Mouse (Mus musculus) kidney, embryonic 16.5 days (tissue): ENCODE data around the gene Thrb. TPM values are rescaled to one million over a fixed set of nuclear protein-coding genes. Genes with fewer than 3 reads are reported as not detected.
A peak's percentile ranks its signal among the peaks of the same experiment; 100 is the strongest.

Experiments
- ATAC-seq: fragments of 200-750 bp; cut with Nextera tagmentation; 2 replicates; pipeline ENCODE4 v1.8.0; 2017; ENCODE audit warnings: moderate TSS enrichment; ENCODE audit not compliant: low FRiP score, low TSS enrichment
- H3K27ac ChIP-seq: fragments of 300-500 bp; sonication (generic); 2 replicates; pipeline ENCODE4 v1.5.1; 2014; ENCODE audit warnings: low read length
- H3K27me3 ChIP-seq: fragments of 300-500 bp; sonication (generic); 2 replicates; pipeline ENCODE4 v1.6.1; 2014; ENCODE audit warnings: low read length, control low read depth, mixed read lengths; ENCODE audit not compliant: insufficient read depth
- H3K36me3 ChIP-seq: fragments of 300-500 bp; sonication (generic); 2 replicates; pipeline ENCODE4 v1.6.1; 2014; ENCODE audit warnings: low read length, control low read depth, mixed read lengths; ENCODE audit not compliant: insufficient read depth
- H3K4me1 ChIP-seq: fragments of 300-500 bp; sonication (generic); 2 replicates; pipeline ENCODE4 v1.6.1; 2014; ENCODE audit warnings: low read length, control low read depth, mixed read lengths; ENCODE audit not compliant: insufficient read depth
- H3K4me2 ChIP-seq: fragments of 300-500 bp; sonication (generic); replicated peaks from 2 replicates; pipeline ENCODE4 v1.6.1; 2014; ENCODE audit warnings: low read depth, low read length
- H3K4me3 ChIP-seq: fragments of 300-500 bp; sonication (generic); 2 replicates; pipeline ENCODE4 v1.5.1; 2014; ENCODE audit warnings: mild to moderate bottlenecking, low read length
- H3K9ac ChIP-seq: fragments of 300-500 bp; sonication (generic); replicated peaks from 2 replicates; pipeline ENCODE4 v1.6.1; 2014; ENCODE audit warnings: low read length
- H3K9me3 ChIP-seq: fragments of 300-500 bp; sonication (generic); 2 replicates; pipeline ENCODE4 v1.6.1; 2016; ENCODE audit warnings: low read length, control low read depth
- WGBS: fragments of 180-500 bp; shearing (Covaris S2); extraction: QIAGEN DNeasy Blood & Tissue Kit; methylation state at CpG from one replicate; pipeline ENCODE4 v1.1.7; 2014; 5-methylcytosine and 5-hydroxymethylcytosine counted together
- polyA plus RNA-seq: library from polyadenylated mRNA; unstranded; fragments of >200 nt; fragmentation: Nextera tagmentation; extraction: Ambion mirVana; gene quantifications from 2 replicates; pipeline ENCODE4 v1.2.1, GENCODE M21; 2015

The Thrb gene
- polyA plus RNA-seq, 1 experiment from 2014 or later = 2.1 TPM

DNA sequence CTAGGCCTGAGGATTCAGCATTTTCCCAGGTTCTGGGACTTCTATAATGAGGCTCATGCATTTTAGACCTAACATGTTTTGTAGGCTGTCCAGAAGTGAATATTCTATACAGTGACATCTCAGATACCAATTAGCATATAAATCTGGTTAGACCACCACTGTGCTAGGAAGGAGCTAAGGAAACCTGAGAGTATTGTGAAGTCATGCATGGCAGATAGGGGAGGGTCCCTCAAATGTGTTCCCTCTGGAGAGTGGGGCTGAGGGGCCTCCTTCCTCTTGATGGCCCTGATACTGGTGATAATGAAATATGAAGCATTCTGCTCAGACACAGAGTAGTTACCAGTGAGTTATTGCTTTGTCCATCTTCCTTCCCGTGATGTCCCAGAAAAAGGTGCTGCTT, 91.8 kb downstream of the Thrb start:
- Histone ChIP-seq H3K4me3 (no peak overlapping the region), H3K27me3 (no peaks in the 10 kb centered on the region), H3K36me3 (no peaks in the 10 kb centered on the region), H3K27ac (no peak overlapping the region), H3K4me1 (no peaks in the 10 kb centered on the region), H3K9me3 (no peaks in the 10 kb centered on the region), H3K9ac (no peak overlapping the region), H3K4me2 (no peak overlapping the region)
- peak; percentile 70; the same call in 1 of the 2 replicates for ATAC-seq
- WGBS = 43% methylated on average over 1 of the region's 1 CpGs

DNA sequence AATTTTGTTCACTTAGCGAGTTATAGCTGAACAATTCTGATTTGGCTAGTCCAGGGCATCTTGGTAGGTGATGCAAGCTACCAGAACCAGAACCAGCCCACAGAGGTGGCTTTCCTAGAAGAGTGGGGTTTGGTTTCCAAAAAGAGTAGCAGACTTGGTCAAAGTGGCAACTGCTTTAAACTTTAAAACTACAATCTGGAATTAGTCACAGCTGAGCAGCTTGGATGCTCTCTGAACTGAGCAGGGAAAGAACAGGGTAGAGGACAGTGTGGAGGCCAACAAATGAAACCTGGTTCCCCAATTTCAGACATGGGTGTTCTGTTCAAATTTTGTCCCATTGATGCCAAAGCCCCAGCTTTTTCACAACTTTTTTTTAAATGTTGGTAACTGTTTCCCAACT, 93.4 kb downstream of the Thrb start:
- Histone ChIP-seq H3K4me3 (no peak overlapping the region), H3K4me2 (no peak overlapping the region), H3K27ac (no peak overlapping the region), H3K9me3 (no peaks in the 10 kb centered on the region), H3K36me3 (no peaks in the 10 kb centered on the region), H3K27me3 (no peaks in the 10 kb centered on the region), H3K4me1 (no peaks in the 10 kb centered on the region), H3K9ac (no peak overlapping the region)
- ATAC-seq = no peak
- WGBS = 80% methylated on average over 1 of the region's 1 CpGs

- no peak overlapping the region for H3K4me2 ChIP-seq
- H3K27me3 ChIP-seq = no peaks in the 10 kb centered on the region
- H3K9ac ChIP-seq = no peak overlapping the region
- H3K27ac ChIP-seq = no peak overlapping the region
- H3K36me3 ChIP-seq = no peaks in the 10 kb centered on the region
- H3K4me3 ChIP-seq = no peak overlapping the region
- no peaks in the 10 kb centered on the region for H3K4me1 ChIP-seq
- no peaks in the 10 kb centered on the region for H3K9me3 ChIP-seq
- no peak for ATAC-seq
Measured at GRCm38 (mm10) chr14:17756732-17757131, 96.7 kb downstream of the Thrb start.

- Histone ChIP-seq H3K4me3 (no peak overlapping the region), H3K27ac (no peak overlapping the region), H3K36me3 (no peaks in the 10 kb centered on the region), H3K9me3 (no peaks in the 10 kb centered on the region), H3K27me3 (no peaks in the 10 kb centered on the region), H3K4me1 (no peaks in the 10 kb centered on the region), H3K4me2 (no peak overlapping the region), H3K9ac (no peak overlapping the region)
- ATAC-seq = no peak
- 73% methylated on average over 2 of the region's 2 CpGs for WGBS
Measured at GRCm38 (mm10) chr14:17767987-17768386, 107.9 kb downstream of the Thrb start.

DNA sequence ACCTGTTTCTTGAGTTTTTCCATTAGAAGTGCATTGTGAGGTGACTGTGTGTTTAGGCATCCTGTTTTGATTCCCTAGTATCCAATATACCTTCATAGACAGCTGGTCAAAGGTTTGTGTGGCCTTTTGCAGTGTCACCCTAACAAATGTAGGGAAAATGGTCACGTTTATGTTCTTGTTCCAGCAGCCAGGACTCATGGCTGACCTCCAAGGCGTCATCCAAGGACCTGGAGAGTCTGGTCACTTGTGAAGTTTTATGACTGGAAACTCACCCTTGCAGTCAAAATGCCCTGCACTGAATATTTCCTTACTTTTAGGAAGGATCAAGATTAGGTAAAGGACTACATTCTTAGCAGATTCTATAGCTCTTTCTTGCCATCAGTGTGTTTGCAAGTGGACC, 114.3 kb downstream of the Thrb start:
- Histone ChIP-seq H3K27ac (no peak overlapping the region), H3K4me1 (no peaks in the 10 kb centered on the region), H3K36me3 (no peaks in the 10 kb centered on the region), H3K27me3 (no peaks in the 10 kb centered on the region), H3K4me3 (no peak overlapping the region), H3K9ac (no peak overlapping the region), H3K9me3 (no peaks in the 10 kb centered on the region), H3K4me2 (no peak overlapping the region)
- no peak for ATAC-seq
- WGBS = 45% methylated on average over 2 of the region's 2 CpGs

- H3K27ac ChIP-seq = no peak overlapping the region
- 67% methylated on average over 4 of the region's 4 CpGs for WGBS
- no peak overlapping the region for H3K9ac ChIP-seq
- no peak overlapping the region for H3K4me2 ChIP-seq
- H3K9me3 ChIP-seq = no peaks in the 10 kb centered on the region
- no peaks in the 10 kb centered on the region for H3K36me3 ChIP-seq
- H3K4me1 ChIP-seq = no peaks in the 10 kb centered on the region
- no peak overlapping the region for H3K4me3 ChIP-seq
- no peaks in the 10 kb centered on the region for H3K27me3 ChIP-seq
- no peak for ATAC-seq
Measured at GRCm38 (mm10) chr14:17781921-17782320, 121.9 kb downstream of the Thrb start.

DNA sequence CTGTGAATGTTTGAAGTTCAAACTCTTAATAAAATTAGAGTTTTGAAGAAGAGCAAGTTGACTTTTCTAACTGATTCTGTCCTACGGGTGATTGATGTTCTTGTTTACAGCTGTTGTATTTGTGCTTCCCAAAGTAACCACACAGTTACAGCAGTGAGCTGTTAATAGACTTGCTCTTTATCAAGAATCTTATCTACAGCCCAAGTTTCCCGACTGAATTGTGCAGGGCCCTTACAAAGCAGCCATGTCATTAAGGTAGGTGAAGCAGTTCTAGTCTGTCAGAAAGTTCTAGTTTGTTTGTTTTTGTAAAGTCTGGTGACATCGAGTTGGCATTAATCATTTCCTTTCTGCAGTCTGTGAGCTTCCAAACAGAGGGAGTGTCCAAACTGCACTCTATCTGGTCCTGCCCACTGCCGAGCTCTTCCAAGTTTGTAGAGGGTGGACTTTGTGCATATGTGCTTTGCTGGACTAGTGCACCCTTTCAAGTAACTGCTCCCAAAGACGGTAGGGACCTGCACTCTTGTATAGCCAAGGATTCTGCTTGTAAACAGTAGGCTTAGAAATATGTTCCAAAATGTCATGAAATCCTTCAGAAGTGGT, 124.2 kb downstream of the Thrb start:
- Histone ChIP-seq H3K4me3 (no peak overlapping the region), H3K4me1 (no peaks in the 10 kb centered on the region), H3K27me3 (no peaks in the 10 kb centered on the region), H3K36me3 (no peaks in the 10 kb centered on the region), H3K4me2 (no peak overlapping the region), H3K9me3 (no peaks in the 10 kb centered on the region), H3K9ac (no peak overlapping the region), H3K27ac (no peak overlapping the region)
- WGBS = 31% methylated on average over 5 of the region's 5 CpGs
- ATAC-seq = peak; percentile 61; the same call in 1 of the 2 replicates

- Histone ChIP-seq H3K36me3 (no peaks in the 10 kb centered on the region), H3K4me2 (no peak overlapping the region), H3K9me3 (no peaks in the 10 kb centered on the region), H3K4me1 (no peaks in the 10 kb centered on the region), H3K27me3 (no peaks in the 10 kb centered on the region), H3K9ac (no peak overlapping the region), H3K27ac (no peak overlapping the region), H3K4me3 (no peak overlapping the region)
- ATAC-seq = no peak
- WGBS = 48% methylated on average over 3 of the region's 3 CpGs
Measured at GRCm38 (mm10) chr14:17785370-17785769, 125.3 kb downstream of the Thrb start.

DNA sequence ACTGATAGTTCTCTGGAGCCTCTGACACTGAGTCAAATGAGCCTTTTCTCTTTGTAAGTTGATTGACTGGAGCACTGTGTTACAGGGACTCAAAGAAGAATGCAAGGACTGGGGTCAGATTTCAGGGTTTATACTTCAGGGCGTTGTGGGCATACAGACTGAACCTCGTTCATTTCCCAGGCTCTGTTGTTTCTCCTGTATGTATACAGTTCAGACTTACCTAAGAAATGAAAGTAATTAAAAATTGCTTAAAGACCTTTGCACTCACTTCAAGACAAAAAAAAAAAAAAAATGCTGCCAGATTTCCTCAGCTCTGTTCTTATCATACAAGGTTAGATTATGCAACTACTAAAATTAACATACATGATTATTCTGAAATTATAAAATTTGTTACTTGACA, 126.2 kb downstream of the Thrb start:
- Histone ChIP-seq H3K4me2 (no peak overlapping the region), H3K4me1 (no peaks in the 10 kb centered on the region), H3K27me3 (no peaks in the 10 kb centered on the region), H3K27ac (no peak overlapping the region), H3K9me3 (no peaks in the 10 kb centered on the region), H3K4me3 (no peak overlapping the region), H3K9ac (no peak overlapping the region), H3K36me3 (no peaks in the 10 kb centered on the region)
- WGBS = 14% methylated on average over 2 of the region's 2 CpGs
- no peak for ATAC-seq

- Histone ChIP-seq H3K36me3 (no peaks in the 10 kb centered on the region), H3K4me3 (no peak overlapping the region), H3K27me3 (no peaks in the 10 kb centered on the region), H3K9ac (no peak overlapping the region), H3K4me2 (no peak overlapping the region), H3K9me3 (no peaks in the 10 kb centered on the region), H3K27ac (no peak overlapping the region), H3K4me1 (no peaks in the 10 kb centered on the region)
- 82% methylated on average over 3 of the region's 3 CpGs for WGBS
- no peak for ATAC-seq
Measured at GRCm38 (mm10) chr14:17803934-17804602, 144.0 kb downstream of the Thrb start.
